Mouse (Mus musculus) brain, embryonic 14.5 days (tissue): ENCODE results near the gene Erich6.
A peak's percentile ranks its signal among the peaks of the same experiment; 100 is the strongest.

ENCODE experiments used
- CTCF ChIP-seq: fragments of 200-500 bp; IDR thresholded peaks from 2 replicates; pipeline ENCODE4 v1.5.1; 2012; ENCODE audit warnings: inconsistent platforms, mild to moderate bottlenecking, moderate library complexity, borderline replicate concordance; ENCODE audit not compliant: insufficient read depth, insufficient read length; ENCODE audit errors: extremely low read depth
- POLR2A ChIP-seq: fragments of 200-500 bp; IDR thresholded peaks from 2 replicates; pipeline ENCODE4 v1.6.1; 2012; ENCODE audit warnings: mild to moderate bottlenecking, inconsistent platforms, borderline replicate concordance; ENCODE audit not compliant: poor library complexity, insufficient read depth, insufficient read length, severe bottlenecking; ENCODE audit errors: extremely low read depth

GRCm38 (mm10) chr3:58657356-58657755 is 20.3 kb upstream of the Erich6 start:
- TF ChIP-seq CTCF (peak; percentile 30; the same call in 1 of the 2 replicates), POLR2A (no peak)
